Mouse (Mus musculus): ENCODE results near the gene Zfp141.

Gene Zfp141

GRCm38 (mm10) chr7:42505588-42505987 lies at the start of gene Zfp141:
Zfp141 (minus strand) TSS chr7:42505740.
- DNase-seq (ENCODE audit: low spot score in 2 of 2) = peak; percentile 80 to 82

- DNase-seq (ENCODE audit: low spot score in 2 of 2) = no peak
Observed at GRCm38 (mm10) chr7:42551766-42552165, 46.2 kb upstream of the Zfp141 start.

- DNase-seq (ENCODE audit: low spot score in 2 of 2) = peak in 1 of 2 experiments; percentile 17
Observed at GRCm38 (mm10) chr7:42505186-42505585, 354 bp downstream of the Zfp141 start.

- no peak for DNase-seq (ENCODE audit: low spot score in 2 of 2)
Observed at GRCm38 (mm10) chr7:42498248-42498647, 7.3 kb downstream of the Zfp141 start.

GRCm38 (mm10) chr7:42497356-42497755 lies 8.2 kb downstream of the Zfp141 start:
- no peak for DNase-seq (ENCODE audit: low spot score in 2 of 2)

GRCm38 (mm10) chr7:42496202-42496601 lies 9.3 kb downstream of the Zfp141 start:
- no peak for DNase-seq (ENCODE audit: low spot score in 2 of 2)

GRCm38 (mm10) chr7:42490859-42491258 lies 14.7 kb downstream of the Zfp141 start:
- no peak for DNase-seq (ENCODE audit: low spot score in 2 of 2)

GRCm38 (mm10) chr7:42490358-42490757 lies 15.2 kb downstream of the Zfp141 start:
- no peak for DNase-seq (ENCODE audit: low spot score in 2 of 2)

GRCm38 (mm10) chr7:42454640-42455039 lies 50.9 kb downstream of the Zfp141 start:
- no peak for DNase-seq (ENCODE audit: low spot score in 2 of 2)

GRCm38 (mm10) chr7:42450618-42451017 lies 54.9 kb downstream of the Zfp141 start:
- DNase-seq (ENCODE audit: low spot score in 2 of 2) = no peak

GRCm38 (mm10) chr7:42447850-42448249 lies 57.7 kb downstream of the Zfp141 start, which contains the start of gene 4933421I07Rik:
4933421I07Rik (minus strand) TSS chr7:42448120.
- no peak for DNase-seq (ENCODE audit: low spot score in 2 of 2)

- no peak for DNase-seq (ENCODE audit: low spot score in 2 of 2)
Observed at GRCm38 (mm10) chr7:42447352-42447751, 58.2 kb downstream of the Zfp141 start.

Measured in urinary bladder, postnatal 4 days (tissue).